Mouse (Mus musculus) limb, embryonic 14.5 days (tissue): ENCODE measurements around the gene Grtp1. TPM values are rescaled to one million over a fixed set of nuclear protein-coding genes. Genes with fewer than 3 reads are reported as not detected.

Source experiments
- ATAC-seq: fragments of 200-750 bp; cut with Nextera tagmentation; 2 replicates; pipeline ENCODE4 v1.8.0; 2017; ENCODE audit warnings: low read depth, moderate number of reproducible peaks, moderate TSS enrichment; ENCODE audit not compliant: low FRiP score
- DNase-seq: peaks from one replicate; pipeline ENCODE4 v3.0.0-alpha.2; 2015; ENCODE audit warnings: low spot score
- H3K27ac ChIP-seq: fragments of 300-500 bp; sonication (generic); replicated peaks from 2 replicates; pipeline ENCODE4 v1.5.1; 2014; ENCODE audit warnings: low read depth, mild to moderate bottlenecking, low read length, moderate library complexity, mixed read lengths
- H3K27me3 ChIP-seq: fragments of 300-500 bp; sonication (generic); 2 replicates; pipeline ENCODE4 v1.6.1; 2014; ENCODE audit warnings: low read length, mixed read lengths; ENCODE audit not compliant: control insufficient read depth, insufficient read depth
- H3K36me3 ChIP-seq: fragments of 300-500 bp; sonication (generic); 2 replicates; pipeline ENCODE4 v1.6.1; 2014; ENCODE audit warnings: mild to moderate bottlenecking, low read length, moderate library complexity, mixed read lengths; ENCODE audit not compliant: control insufficient read depth, insufficient read depth
- H3K4me1 ChIP-seq: fragments of 300-500 bp; sonication (generic); 2 replicates; pipeline ENCODE4 v1.6.1; 2014; ENCODE audit warnings: antibody characterized with exemption, low read length, mixed read lengths; ENCODE audit not compliant: control insufficient read depth, insufficient read depth
- H3K4me2 ChIP-seq: fragments of 300-500 bp; sonication (generic); replicated peaks from 2 replicates; pipeline ENCODE4 v1.6.1; 2014; ENCODE audit warnings: low read depth, mild to moderate bottlenecking, low read length, moderate library complexity; ENCODE audit not compliant: severe bottlenecking
- H3K4me3 ChIP-seq: fragments of 300-500 bp; sonication (generic); replicated peaks from 2 replicates; pipeline ENCODE4 v1.5.1; 2014; ENCODE audit warnings: low read length
- H3K9ac ChIP-seq: fragments of 300-500 bp; sonication (generic); 2 replicates; pipeline ENCODE4 v1.6.1; 2014; ENCODE audit warnings: mild to moderate bottlenecking, low read depth, low read length, moderate library complexity; ENCODE audit not compliant: severe bottlenecking
- H3K9me3 ChIP-seq: fragments of 300-500 bp; sonication (generic); 2 replicates; pipeline ENCODE4 v1.6.1; 2016; ENCODE audit warnings: low read length; ENCODE audit not compliant: control insufficient read depth
- POLR2A ChIP-seq: fragments of 200-500 bp; IDR thresholded peaks from 2 replicates; pipeline ENCODE4 v1.8.0; 2012; ENCODE audit warnings: inconsistent platforms, mild to moderate bottlenecking, moderate library complexity, borderline replicate concordance; ENCODE audit not compliant: insufficient read depth, insufficient read length; ENCODE audit errors: extremely low read depth
- WGBS: fragments of 180-500 bp; shearing (Covaris S2); extraction: QIAGEN DNeasy Blood & Tissue Kit; methylation state at CpG from one replicate; pipeline ENCODE4 v1.1.7; 2014; 5-methylcytosine and 5-hydroxymethylcytosine counted together
- polyA plus RNA-seq, 2 experiments: library from polyadenylated mRNA; depleted of rRNA in 1 of 2; stranded (reverse) in 1 of 2; unstranded in 1 of 2; fragments of >200 nt; fragmentation: Nextera tagmentation in 1 of 2; extraction: Ambion mirVana in 1 of 2; gene quantifications; 2 replicates each; pipeline versions ENCODE4 v1.2.1 to v1.2.3; 2012 to 2014

Gene Grtp1
- polyA plus RNA-seq, 2 experiments = 9.5 to 15.7 TPM

DNA sequence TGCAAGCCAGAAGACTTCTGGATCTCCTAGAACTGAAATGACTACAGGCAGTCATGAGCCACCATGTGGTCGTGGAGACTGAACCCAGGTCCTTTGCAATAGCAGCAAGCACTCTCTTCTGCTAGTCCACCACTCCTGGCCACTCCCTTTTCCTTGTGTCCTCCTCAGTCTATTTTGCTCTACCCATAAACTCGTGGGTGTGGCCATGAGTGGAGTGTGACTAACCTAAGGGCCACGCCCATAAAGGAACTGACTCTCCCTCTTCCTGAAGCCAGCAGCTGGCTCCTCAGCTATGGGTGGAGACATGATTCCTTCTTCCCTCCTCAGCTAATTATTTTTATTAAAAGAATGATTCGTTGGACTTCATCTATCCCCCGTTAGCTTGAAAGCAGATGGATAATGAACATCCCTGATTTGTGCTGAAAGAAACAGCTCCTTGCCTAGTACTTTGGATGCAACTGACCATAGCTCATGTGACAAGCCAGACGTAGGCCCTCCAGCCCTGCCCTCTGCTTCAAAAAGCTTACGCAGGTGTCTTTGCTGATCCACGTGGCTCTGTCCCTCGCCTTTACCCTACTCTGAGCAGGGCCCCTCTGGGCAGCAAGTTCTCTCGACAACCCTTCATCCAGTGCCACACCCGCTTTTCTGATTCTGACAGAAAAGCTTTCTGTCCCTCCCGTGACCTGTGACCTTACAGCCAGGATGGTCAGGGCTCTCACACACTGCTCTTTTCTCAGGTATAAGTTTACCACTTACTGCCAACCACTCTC is 4.1 kb upstream of the Grtp1 start:
- 65% methylated on average over 12 of the region's 12 CpGs for WGBS
- 0 out of 2 replicates have a peak, but pooled peaks cover 6% of the 10 kb centered on the region for H3K4me1 ChIP-seq
- no peaks in the 10 kb centered on the region for H3K36me3 ChIP-seq
- H3K9me3 ChIP-seq = no peaks in the 10 kb centered on the region
- no peak overlapping the region for H3K9ac ChIP-seq
- TF ChIP-seq POLR2A = no peak
- ATAC-seq = no peak
- H3K27me3 ChIP-seq = peaks cover 20% of the 10 kb centered on the region
- H3K4me3 ChIP-seq = no peak overlapping the region
- H3K4me2 ChIP-seq = no peak overlapping the region
- DNase-seq = peak; percentile 20
- H3K27ac ChIP-seq = no peak overlapping the region

DNA sequence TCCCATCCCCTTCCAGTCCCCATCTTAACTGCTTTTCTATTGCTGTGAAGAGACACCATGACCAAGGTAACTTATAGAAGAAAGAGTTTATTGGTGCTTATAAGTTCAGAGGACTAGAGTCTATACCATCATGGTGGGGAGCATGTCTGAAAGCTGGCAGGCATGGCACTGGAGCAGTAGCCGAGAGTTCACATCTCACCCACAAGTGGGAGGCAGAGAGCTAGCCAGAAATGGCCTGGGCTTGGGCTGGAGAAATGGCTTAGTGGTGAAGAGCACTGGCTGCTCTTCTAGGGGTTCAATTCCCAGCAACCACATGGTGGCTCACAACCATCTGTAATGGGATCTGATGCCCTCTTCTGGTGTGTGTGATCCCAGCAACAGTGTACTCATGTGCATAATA is 3.1 kb upstream of the Grtp1 start:
- H3K9ac ChIP-seq = no peak overlapping the region
- TF ChIP-seq POLR2A = no peak
- ATAC-seq (no peak), DNase-seq (no peak)
- no peak overlapping the region for H3K4me2 ChIP-seq
- H3K9me3 ChIP-seq = no peaks in the 10 kb centered on the region
- H3K36me3 ChIP-seq = no peaks in the 10 kb centered on the region
- no peak overlapping the region for H3K4me3 ChIP-seq
- no peak overlapping the region for H3K27ac ChIP-seq
- peaks cover 20% of the 10 kb centered on the region for H3K27me3 ChIP-seq
- 0 out of 2 replicates have a peak, but pooled peaks cover 6% of the 10 kb centered on the region for H3K4me1 ChIP-seq
- 46% methylated on average over 1 of the region's 1 CpGs for WGBS

DNA sequence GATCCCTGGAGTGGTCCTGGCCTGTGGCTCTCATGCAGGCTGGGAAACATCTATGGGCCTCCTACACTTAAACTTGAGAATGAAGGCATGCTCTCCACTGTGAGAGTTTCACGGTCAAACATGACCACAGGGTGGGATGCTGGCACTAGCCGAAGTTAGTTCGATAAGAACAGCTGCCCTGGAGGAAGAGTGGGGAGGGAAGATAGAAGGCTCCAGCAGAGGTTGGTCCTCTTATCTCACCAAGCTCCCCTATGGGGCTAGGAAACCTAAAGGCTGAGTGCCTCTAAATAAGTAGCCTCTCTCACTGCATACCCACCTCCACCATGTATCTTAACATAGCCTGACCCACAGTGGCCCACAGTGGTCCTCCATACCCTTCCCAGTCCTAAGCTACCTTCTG is 2.4 kb upstream of the Grtp1 start:
- ATAC-seq (no peak), DNase-seq (no peak)
- Histone ChIP-seq H3K27ac (no peak overlapping the region), H3K36me3 (no peaks in the 10 kb centered on the region), H3K4me3 (no peak overlapping the region), H3K27me3 (peaks cover 20% of the 10 kb centered on the region), H3K4me1 (0 out of 2 replicates have a peak, but pooled peaks cover 6% of the 10 kb centered on the region), H3K9ac (no peak overlapping the region), H3K9me3 (no peaks in the 10 kb centered on the region), H3K4me2 (no peak overlapping the region)
- no peak for TF ChIP-seq POLR2A
- WGBS = 95% methylated on average over 3 of the region's 3 CpGs

DNA sequence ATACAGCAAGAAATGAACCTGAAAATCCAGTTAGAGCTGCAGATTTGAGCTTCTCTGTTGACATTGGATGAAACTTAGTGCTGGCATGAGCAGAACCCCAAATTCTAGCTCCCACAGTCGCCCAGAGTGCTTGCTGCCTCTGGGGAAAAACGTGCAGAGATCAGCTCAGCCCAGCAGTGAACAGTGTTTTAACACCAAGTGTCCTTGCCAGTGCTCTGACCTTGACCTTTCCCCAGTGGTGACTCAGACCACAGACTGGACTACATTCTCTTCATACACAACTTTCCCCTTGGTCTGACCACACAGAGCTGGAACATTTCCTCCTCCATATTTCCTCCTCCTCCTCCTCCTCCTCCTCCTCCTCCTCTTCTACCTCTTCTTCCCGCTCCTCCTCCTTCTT is 1.6 kb upstream of the Grtp1 start:
- Histone ChIP-seq H3K4me2 (no peak overlapping the region), H3K36me3 (no peaks in the 10 kb centered on the region), H3K9ac (no peak overlapping the region), H3K4me1 (0 out of 2 replicates have a peak, but pooled peaks cover 6% of the 10 kb centered on the region), H3K27me3 (peaks cover 20% of the 10 kb centered on the region), H3K9me3 (no peaks in the 10 kb centered on the region), H3K4me3 (no peak overlapping the region), H3K27ac (no peak overlapping the region)
- ATAC-seq (no peak), DNase-seq (no peak)
- 62% methylated on average over 3 of the region's 3 CpGs for WGBS
- no peak for TF ChIP-seq POLR2A

DNA sequence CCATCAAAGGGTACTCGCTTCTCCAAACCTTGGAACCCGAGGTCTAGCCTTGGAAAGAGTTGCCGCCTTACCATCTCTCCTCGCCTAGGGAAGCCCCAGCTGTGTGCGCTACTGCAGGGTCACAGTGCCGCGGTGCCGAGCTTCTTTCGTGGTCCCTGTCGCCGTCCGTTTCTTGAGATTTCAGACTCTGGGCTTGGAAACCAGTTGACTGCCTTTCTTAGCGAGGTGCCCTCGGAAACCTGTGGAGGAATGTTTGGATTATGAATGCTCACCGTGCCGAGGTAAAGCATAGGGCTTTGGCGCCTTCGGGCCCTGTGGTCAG is 554 bp upstream of the Grtp1 start:
- WGBS = 2% methylated on average over 18 of the region's 18 CpGs
- Histone ChIP-seq H3K4me2 (peak overlapping the region; percentile 84), H3K4me3 (peak overlapping the region; percentile 82), H3K27me3 (peaks cover 20% of the 10 kb centered on the region), H3K36me3 (no peaks in the 10 kb centered on the region), H3K4me1 (0 out of 2 replicates have a peak, but pooled peaks cover 6% of the 10 kb centered on the region), H3K9ac (peak overlapping the region; percentile 68; the same call in 1 of the 2 replicates), H3K27ac (no peak overlapping the region), H3K9me3 (no peaks in the 10 kb centered on the region)
- no peak for TF ChIP-seq POLR2A
- no peak for ATAC-seq
- DNase-seq = no peak
